Mouse (Mus musculus) lung, adult 10 weeks (tissue): ENCODE measurements around the gene Cebpe. TPM values are rescaled to one million over a fixed set of nuclear protein-coding genes. Genes with fewer than 3 reads are reported as not detected.

Source experiments
- polyA plus RNA-seq: library from polyadenylated mRNA; stranded (reverse); fragments of 350-450 nt; fragmentation: Illumina TruSeq; extraction: RNeasy Lipid Tissue Mini Kit (QIAGEN cat#74804); gene quantifications from one replicate; pipeline ENCODE4 v1.2.3, GENCODE M21; 2014; ENCODE audit warnings: low read depth, low replicate concordance; ENCODE audit not compliant: insufficient read depth

Gene Cebpe
- 0.77 TPM for polyA plus RNA-seq

DNA sequence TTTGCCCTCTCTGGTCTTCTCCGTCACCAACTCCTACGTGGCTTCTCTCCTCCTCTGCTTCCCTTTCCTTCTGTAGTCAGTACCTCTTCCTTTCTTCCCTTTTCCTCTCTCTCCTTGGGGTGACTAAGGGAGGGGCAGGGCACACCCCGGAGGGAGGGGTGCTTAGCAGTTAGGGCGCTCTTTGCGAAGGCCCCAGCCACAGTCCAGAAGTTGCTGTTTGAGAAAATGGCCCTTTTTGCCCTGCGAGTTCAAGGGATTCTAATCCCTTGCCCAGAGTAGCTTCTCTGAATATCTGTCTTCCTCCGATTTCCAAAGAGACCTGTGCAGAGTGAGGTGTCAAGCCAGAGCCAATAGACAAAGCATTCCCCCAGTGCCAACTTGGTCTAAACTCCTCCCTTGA lies at the start of gene Cebpe:
Cebpe (minus strand) TSS at position 101 of the 400 bp plus-strand sequence.

DNA sequence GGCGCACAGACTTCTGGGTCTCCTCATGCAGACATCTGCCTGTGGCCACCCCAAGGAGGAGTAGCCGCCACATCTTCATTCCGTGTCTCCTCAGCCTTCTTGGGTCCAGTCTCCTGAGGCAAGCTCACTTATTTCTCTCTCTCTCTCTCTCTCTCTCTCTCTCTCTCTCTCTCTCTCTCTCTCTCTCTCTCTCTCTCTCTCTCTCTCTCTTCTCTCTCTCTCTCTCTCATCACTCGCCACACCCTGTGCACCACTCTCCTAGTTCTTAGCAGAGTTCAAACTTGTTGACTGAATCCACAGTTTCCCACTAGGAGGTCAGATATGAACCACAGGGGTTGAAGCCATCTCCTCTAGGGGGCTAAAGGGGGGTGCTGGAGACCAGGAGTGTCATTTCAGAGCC lies 13.2 kb downstream of the Cebpe start, which contains the start of gene Gm29776:
Gm29776 (minus strand) TSS at position 101 of the 400 bp plus-strand sequence.

DNA sequence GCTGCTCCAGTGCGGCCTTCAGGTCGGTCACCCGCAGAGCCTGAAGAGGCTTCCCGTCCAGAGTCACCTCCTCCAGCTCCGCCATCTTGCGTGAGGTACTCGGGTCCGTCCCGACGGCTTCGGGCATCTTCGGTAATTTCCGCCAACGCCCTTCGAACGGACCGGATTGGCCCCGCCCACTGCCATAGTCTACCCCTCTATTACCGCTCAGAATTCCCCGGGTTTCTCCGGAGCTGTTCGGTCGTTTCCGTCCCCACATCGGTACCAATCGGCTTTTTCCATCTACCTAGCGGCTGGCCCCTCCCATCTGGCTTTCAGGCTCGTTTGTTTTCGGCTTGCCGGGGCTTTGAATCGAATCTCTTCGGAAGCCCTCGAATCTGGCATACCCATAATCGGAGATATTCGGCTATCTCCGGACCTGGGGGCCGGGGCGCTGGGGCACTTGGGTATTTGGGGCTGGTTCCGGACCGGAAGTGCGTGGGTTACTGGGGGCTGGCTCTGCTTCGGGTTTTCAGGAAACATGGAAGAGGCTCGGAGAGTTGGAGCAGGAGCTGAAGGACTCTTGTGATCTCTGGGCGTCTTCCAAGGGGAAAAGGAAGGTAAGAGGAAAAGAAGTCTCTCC lies 25.3 kb downstream of the Cebpe start, which contains the start of gene Acin1:
Acin1 (minus strand) TSS at position 410 of the 622 bp plus-strand sequence.

DNA sequence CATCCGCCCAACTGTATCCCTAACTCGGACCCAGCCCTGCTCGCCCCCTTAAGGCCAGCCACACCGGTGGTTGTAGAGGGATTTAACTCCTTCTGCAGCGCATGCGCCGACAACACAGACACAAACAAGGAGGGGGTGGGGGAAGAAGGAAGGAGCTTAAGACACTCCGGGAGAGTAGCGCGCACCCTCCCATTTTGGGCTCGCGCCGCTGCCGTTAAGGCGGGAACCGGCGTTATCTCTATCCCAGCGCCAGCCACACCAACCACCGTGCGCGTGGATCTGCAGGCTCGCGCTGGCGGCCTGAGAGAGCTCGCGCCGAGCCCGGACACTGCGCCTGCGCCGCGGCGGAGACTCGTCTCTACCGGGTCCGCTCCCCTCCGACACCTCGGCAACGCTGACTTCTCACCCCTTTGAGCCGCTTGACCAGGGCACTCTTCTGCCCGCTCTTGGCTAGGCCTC lies 25.9 kb downstream of the Cebpe start, which contains the start of gene 1700123O20Rik:
1700123O20Rik (plus strand) TSS at position 154 of the 459 bp plus-strand sequence.

Other genes starting within 250 kb of the Cebpe start
- 45.8 TPM for gene Lrp10, start 248.0 kb downstream of the Cebpe start, polyA plus RNA-seq
- gene Rem2, start 236.1 kb downstream of the Cebpe start, polyA plus RNA-seq, result 1.6 TPM
- gene Prmt5, start 194.6 kb downstream of the Cebpe start, polyA plus RNA-seq, result 15.0 TPM
- 7.2 TPM for gene Haus4, start 157.6 kb downstream of the Cebpe start, polyA plus RNA-seq
- 19.3 TPM for gene Ajuba, start 134.6 kb downstream of the Cebpe start, polyA plus RNA-seq
- gene 4931414P19Rik, start 106.2 kb downstream of the Cebpe start, polyA plus RNA-seq, result 2.7 TPM
- 185 TPM for gene Psmb5, start 94.2 kb downstream of the Cebpe start, polyA plus RNA-seq
- gene Psmb11, start 90.7 kb downstream of the Cebpe start, polyA plus RNA-seq, result not detected
- gene Gm17606, start 71.2 kb downstream of the Cebpe start, polyA plus RNA-seq, result not detected
- 0.46 TPM for gene Cdh24, start 70.8 kb downstream of the Cebpe start, polyA plus RNA-seq
- 34.3 TPM for gene 1700123O20Rik, start 26.0 kb downstream of the Cebpe start, polyA plus RNA-seq
- 54.6 TPM for gene Acin1, start 25.2 kb downstream of the Cebpe start, polyA plus RNA-seq
- gene Gm29776, start 13.3 kb downstream of the Cebpe start, polyA plus RNA-seq, result 0.12 TPM
- 1.4 TPM for gene Slc7a8, start 69.8 kb upstream of the Cebpe start, polyA plus RNA-seq
- not detected for gene Rnf212b, start 102.0 kb upstream of the Cebpe start, polyA plus RNA-seq
- gene Homez, start 158.8 kb upstream of the Cebpe start, polyA plus RNA-seq, result 2.8 TPM
- 8.1 TPM for gene Ppp1r3e, start 165.4 kb upstream of the Cebpe start, polyA plus RNA-seq
- 36.2 TPM for gene Bcl2l2, start 171.2 kb upstream of the Cebpe start, polyA plus RNA-seq
- not detected for gene Gm20521, start 171.3 kb upstream of the Cebpe start, polyA plus RNA-seq
- gene Pabpn1, start 180.3 kb upstream of the Cebpe start, polyA plus RNA-seq, result 89.4 TPM
- gene Slc22a17, start 201.0 kb upstream of the Cebpe start, polyA plus RNA-seq, result 9.3 TPM
- 3.3 TPM for gene Efs, start 214.0 kb upstream of the Cebpe start, polyA plus RNA-seq
- gene Il25, start 220.5 kb upstream of the Cebpe start, polyA plus RNA-seq, result not detected
- gene Cmtm5, start 224.1 kb upstream of the Cebpe start, polyA plus RNA-seq, result not detected